Mouse (Mus musculus) gastrocnemius, adult 18-20 months (tissue): Measurements from ENCODE around the gene Wdr24. TPM values are rescaled to one million over a fixed set of nuclear protein-coding genes. Genes with fewer than 3 reads are reported as not detected.
"Not testable (repeated sequence)": the region's sequence is repeated elsewhere in the genome, so short reads cannot be mapped to it uniquely, and the experiment has no call there.

ENCODE experiments used
- DNase-seq: peaks from one replicate; pipeline ENCODE4 v3.0.0; 2021; ENCODE audit warnings: low spot score
- total RNA-seq, 2 experiments: library from RNA; stranded (reverse); gene quantifications; 2 replicates each; pipeline ENCODE4 v1.2.3; 2021

Gene Wdr24
- total RNA-seq, 2 experiments from 2014 or later: 9.6 to 9.8 TPM

GRCm38 (mm10) chr17:25844396-25844901, 21.0 kb downstream of the Wdr24 start, which contains the start of gene Rhot2:
Gene Rhot2 (minus strand): TSS chr17:25844851.
- DNase-seq: peak; percentile 97

- DNase-seq: no peak
Observed at GRCm38 (mm10) chr17:25860229-25860628, 36.8 kb downstream of the Wdr24 start.

DNA sequence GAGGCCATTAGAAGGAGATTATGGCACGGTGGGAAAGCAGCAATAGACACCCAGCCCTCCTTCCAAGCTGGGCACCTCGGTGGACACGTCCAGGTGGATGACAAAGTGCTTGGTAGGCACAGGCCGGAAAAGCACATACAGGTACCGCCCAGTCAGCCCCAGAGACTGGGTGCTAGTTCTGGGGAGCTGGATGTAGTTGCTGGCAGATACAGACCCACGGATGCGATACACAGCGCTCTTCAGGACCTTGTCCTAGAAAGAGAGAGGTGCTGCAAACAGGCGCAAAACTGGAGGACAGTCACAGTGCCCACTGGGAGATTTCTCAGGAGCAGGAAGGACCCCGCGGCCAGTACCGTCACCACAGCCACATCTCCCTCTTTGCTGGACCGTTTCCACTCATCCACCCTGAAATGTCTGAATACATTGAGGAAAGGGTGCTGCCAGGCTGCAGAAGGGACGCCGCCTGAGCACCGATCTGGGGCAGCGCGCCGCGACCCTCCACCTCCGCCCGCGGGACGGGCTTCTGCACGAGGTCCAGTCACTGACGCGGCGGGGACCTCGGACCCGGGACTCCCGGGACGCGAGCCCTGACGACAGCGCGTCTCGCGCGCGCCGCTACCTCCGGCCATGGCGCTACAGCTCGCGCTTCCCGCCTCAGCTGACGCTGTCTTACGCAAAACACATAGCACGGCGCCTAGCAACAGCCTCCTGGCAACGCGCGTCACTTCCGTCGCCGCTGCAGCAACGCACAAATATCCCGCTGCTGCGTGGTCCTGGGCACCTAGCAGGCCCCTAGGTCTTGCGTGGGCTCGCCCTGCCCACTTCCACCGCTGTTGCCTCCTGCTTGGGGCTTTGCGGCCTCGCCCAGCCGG, 37.6 kb downstream of the Wdr24 start, which contains the start of gene Wdr90:
Gene Wdr90 (minus strand): TSS at position 670 of the 872 bp plus-strand sequence.
- DNase-seq: peak; percentile 88

DNA sequence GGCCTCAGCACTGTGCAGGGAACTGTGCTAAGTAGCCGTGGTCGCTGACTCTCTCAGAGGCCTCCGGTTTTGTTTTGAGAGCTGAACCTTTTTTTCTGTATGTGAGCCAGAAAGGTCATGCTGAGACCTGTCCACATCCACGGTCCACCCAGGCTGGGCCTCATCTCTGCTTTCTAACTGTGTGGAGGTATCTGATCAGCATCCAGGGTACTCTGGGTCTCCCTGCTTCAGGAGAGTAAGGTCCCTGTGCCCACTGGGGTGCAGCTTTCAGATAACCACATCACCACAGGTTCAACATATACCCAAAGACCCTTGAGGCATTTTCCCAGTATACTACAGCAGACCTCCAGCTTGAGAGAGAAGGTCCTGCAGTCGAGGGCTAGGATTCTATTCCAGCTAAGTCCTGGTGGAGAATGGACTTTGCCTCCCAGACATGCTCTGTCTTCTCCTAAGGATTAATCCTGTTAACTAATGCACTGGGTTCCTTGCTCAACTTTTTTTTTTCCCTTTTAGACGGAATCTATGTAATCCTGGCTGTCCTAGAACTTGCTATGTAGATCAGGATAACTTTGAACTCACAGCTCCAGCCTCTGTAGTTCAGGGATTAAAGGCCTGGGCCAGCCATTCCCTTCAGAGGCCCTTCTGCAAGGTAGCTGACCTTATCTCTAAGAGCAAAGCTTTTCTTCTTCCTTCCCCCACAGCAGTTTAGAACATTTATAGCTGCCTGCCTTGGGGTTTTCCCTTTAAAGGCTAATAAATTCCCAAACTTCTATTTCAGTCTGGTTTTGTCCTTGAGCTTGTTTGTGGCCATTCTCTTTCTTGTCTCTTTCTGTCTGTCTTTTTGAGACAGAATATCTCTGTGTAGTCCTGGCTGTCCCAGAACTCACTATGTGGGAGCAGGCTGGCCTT, 38.5 kb downstream of the Wdr24 start:
- DNase-seq: no peak

GRCm38 (mm10) chr17:25863681-25864080, 40.3 kb downstream of the Wdr24 start:
- DNase-seq: no peak

- DNase-seq: no peak
Observed at GRCm38 (mm10) chr17:25864311-25864710, 40.9 kb downstream of the Wdr24 start.

- DNase-seq: no peak
Observed at GRCm38 (mm10) chr17:25865288-25865687, 41.9 kb downstream of the Wdr24 start.

DNA sequence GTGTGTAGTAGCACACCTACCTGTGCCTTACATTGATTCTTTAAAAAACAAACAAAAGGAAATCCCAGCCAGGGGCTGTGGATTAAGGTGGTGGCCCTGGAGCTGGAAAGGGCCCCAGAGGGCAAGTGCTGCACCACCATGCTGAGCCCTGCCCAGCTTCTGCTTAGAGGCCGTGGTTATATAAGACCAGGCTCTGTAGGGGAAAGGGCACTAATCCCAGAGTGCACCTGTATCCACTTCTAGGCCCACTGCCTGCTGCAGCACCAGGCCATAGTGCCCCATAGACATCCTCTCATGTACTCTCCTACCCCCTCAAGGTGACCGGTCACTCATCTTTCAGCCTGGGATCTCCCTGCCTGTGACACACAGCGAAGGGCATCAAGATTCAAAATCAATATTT, 42.7 kb downstream of the Wdr24 start:
- no peak for DNase-seq

DNA sequence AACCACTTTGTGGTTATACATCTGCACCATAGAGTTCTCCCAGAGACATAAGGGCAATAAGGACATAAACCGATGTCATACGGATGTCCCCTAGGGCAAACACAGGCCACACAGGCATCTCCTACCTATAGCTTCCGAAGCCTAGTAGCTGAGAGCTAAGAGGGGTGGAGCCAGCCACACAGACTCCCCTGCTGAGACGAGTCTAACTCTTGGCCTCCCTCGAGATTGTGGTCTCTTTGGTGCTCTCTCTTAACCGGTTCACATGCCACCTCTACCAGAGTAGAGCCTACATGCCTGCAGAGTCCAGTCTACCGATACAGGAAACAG, 44.0 kb downstream of the Wdr24 start:
- no peak for DNase-seq

GRCm38 (mm10) chr17:25867836-25868600, 44.6 kb downstream of the Wdr24 start:
- peak; percentile 70 for DNase-seq

GRCm38 (mm10) chr17:25868601-25869191, 45.3 kb downstream of the Wdr24 start, which contains the start of gene Mcrip2:
Gene Mcrip2 (minus strand): TSS chr17:25868764.
- peak; percentile 93 for DNase-seq

DNA sequence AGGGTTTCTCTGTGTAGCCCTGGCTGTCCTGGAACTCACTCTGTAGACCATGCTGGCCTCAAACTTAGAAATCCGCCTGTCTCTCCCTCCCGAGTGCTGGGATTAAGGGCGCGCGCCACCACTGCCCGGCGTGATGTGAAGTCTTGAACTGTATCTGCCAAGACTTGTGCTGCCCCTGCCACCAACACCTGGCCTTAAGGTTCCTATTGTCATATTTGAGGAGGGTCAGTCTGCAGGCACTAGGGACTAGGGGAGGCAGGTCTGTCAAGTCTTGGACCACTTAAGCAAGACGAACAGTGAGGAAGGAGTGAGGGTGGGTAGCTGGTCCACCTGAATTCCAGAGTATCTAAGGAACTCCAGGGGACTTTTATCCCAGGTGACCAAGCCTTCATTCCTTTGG, 46.1 kb downstream of the Wdr24 start:
- no peak for DNase-seq

DNA sequence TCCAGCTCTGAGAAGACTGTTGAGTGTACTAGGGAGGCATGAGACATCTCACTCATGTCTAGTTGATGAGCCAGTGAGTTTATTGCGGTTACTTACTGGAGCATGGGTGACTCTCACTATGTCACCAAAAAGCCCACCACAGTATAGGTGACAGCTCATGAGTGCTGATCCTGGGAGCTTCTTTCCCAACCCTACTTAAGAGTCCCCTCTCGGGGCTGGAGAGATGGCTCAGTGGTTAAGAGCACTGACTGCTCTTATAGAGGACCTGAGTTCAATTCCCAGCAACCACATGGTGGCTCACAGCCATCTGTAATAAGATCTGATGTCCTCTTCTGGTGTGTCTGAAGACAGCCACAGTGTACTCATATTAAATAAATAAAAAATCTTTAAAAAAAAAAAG, 46.5 kb downstream of the Wdr24 start:
- DNase-seq: no peak

DNA sequence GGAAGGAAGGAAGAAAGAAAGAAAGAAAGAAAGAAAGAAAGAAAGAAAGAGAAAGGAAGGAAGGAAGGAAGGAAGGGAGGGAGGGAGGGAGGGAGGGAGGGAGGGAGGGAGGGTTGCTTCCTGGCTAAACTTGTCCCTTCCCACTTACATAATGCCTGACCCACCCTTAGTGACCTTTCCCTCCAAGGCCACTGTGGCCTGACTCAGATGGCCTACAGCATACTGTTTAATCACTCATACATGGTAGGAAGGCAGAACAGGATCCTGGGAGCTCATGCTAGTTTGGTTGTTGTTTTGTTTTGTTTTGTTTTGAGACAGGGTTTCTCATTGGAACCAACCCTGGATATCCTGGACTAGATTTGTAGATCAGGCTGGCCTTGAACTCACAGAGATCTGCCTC, 48.1 kb downstream of the Wdr24 start:
- not testable (repeated sequence) for DNase-seq

DNA sequence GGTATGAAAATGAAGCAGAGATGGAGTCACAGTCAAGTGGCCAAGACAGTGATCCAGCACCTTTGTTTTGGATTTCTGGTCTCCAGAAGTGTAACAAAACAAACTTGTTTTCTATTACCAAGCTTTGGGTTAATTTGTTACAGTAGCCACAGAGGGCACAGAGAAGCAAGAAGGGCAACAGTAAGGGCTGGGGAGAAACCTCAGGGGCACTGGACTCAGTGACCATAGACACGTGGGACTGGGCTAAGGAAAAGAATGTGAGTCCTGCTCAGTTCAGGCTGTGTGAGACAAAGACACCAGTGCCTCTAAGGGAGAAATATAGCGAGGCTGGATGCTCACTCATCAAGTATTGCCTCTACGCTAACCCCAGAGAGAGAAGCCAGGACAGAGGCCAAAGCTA, 49.2 kb downstream of the Wdr24 start:
- no peak for DNase-seq

DNA sequence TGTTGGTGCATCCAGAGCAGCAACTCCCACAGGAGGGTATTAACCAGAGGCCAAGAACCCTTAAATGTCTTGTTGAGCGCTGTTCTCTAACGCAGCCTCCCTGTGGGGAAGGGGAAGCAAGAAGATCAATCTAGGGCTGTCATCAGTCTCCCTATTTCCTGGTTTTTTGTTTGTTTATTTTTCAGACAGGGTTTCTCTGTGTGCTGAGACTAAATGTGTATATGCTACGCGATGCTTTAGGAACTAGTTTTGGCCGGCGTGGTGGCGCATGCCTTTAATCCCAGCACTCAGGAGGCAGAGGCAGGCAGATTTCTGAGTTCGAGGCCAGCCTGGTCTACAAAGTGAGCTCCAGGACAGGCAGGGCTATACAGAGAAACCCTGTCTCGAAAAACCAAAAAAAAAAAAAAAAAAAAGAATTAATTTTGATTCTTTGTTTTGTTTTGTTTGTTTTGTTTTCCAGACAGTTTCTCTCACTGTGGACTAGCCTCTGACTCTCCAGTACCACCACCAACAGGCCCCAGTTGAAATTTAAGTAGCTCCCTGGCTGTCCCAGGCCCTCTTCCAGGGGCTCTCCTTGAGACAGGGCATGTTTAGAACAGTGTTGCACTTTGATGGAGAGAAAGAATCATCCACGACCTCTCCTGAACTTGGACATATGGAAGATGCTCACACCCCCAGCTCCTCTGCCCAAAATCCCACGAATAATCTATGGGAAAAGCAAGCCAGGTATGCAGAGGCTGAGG, 50.1 kb downstream of the Wdr24 start:
- no peak for DNase-seq

GRCm38 (mm10) chr17:25874148-25874720, 50.8 kb downstream of the Wdr24 start:
- no peak for DNase-seq

DNA sequence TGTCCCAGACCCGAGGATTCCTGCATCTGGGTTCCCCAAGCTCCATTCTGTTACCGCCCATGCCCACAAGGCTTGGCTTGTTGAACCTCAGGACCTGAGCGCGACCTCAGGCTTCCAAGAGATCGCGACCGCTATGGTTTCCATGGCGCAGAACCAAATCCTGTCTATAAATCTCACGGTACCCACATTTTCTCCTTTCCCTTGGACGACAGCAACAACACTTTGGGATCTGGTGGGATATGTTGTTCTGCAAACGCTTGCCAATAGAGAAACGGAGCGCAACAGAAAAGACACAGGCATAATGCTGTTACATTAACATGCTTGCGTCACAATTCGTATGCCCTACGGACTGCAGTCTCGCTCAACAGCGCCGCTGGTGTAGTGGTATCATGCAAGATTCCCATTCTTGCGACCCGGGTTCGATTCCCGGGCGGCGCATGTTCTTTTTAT, 51.3 kb downstream of the Wdr24 start, which contains the start of gene Mettl26:
Gene Mettl26 (plus strand): TSS at position 354 of the 450 bp plus-strand sequence.
- DNase-seq: peak; percentile 94
